Mouse (Mus musculus): ENCODE measurements around the gene Rpe.
"Not testable (repeated sequence)": the region's sequence is repeated elsewhere in the genome, so short reads cannot be mapped to it uniquely, and the experiment has no call there.

- TF ChIP-seq CTCF, EP300 (IDR thresholded peaks at IDR 0.05; ENCODE audit: low read depth): not testable (repeated sequence)
Measured at GRCm38 (mm10) chr1:66699630-66700029, 1.0 kb upstream of the Rpe start.

Data from liver, postnatal 0 days (tissue).